Mouse (Mus musculus) ES-Bruce4 (cell line): ENCODE data around the gene Polm. TPM values are rescaled to one million over a fixed set of nuclear protein-coding genes. Genes with fewer than 3 reads are reported as not detected.

Source experiments
- H3K27ac ChIP-seq: 2 replicates; pipeline ENCODE4 v1.5.1; 2012; ENCODE audit warnings: low read length, inconsistent platforms; ENCODE audit not compliant: insufficient read depth
- H3K27me3 ChIP-seq: 2 replicates; pipeline ENCODE4 v1.6.1; 2012; ENCODE audit warnings: mild to moderate bottlenecking, low read length, inconsistent platforms; ENCODE audit not compliant: control insufficient read depth, poor library complexity, insufficient read depth, severe bottlenecking
- H3K36me3 ChIP-seq: 2 replicates; pipeline ENCODE4 v1.6.1; 2012; ENCODE audit warnings: inconsistent platforms, mild to moderate bottlenecking, low read length, moderate library complexity; ENCODE audit not compliant: control insufficient read depth, poor library complexity, insufficient read depth, severe bottlenecking
- H3K4me1 ChIP-seq: one replicate; pipeline ENCODE4 v1.8.1; 2011; ENCODE audit warnings: low read length; ENCODE audit not compliant: control insufficient read depth, insufficient read depth
- H3K4me3 ChIP-seq: 2 replicates; pipeline ENCODE4 v1.5.1; 2011; ENCODE audit warnings: low read depth, mild to moderate bottlenecking, low read length
- H3K9ac ChIP-seq: 2 replicates; pipeline ENCODE4 v1.6.1; 2012; ENCODE audit warnings: low read depth, mild to moderate bottlenecking, inconsistent platforms; ENCODE audit not compliant: poor library complexity, severe bottlenecking
- H3K9me3 ChIP-seq: replicated peaks from 2 replicates; pipeline ENCODE4 v1.6.1; 2012; ENCODE audit warnings: mild to moderate bottlenecking, low read length, inconsistent platforms; ENCODE audit not compliant: control insufficient read depth, poor library complexity, insufficient read depth, severe bottlenecking
- CTCF ChIP-seq: IDR thresholded peaks from one replicate; pipeline ENCODE4 v1.8.1; 2011; ENCODE audit warnings: low read depth, low read length
- EP300 ChIP-seq: IDR thresholded peaks from 2 replicates; pipeline ENCODE4 v1.6.1; 2011; ENCODE audit warnings: low read depth, low read length; ENCODE audit not compliant: insufficient read depth
- POLR2A ChIP-seq: IDR thresholded peaks from one replicate; pipeline ENCODE4 v1.8.1; 2011; ENCODE audit warnings: low read length; ENCODE audit not compliant: insufficient read depth
- polyA plus RNA-seq: library from polyadenylated mRNA; stranded (reverse); fragments of >200 nt; gene quantifications from 2 replicates; pipeline ENCODE4 v1.2.4, GENCODE M21; 2011; ENCODE audit warnings: low read depth; ENCODE audit not compliant: missing spikeins, insufficient read depth, insufficient read length

Gene Polm
- polyA plus RNA-seq, 1 experiment: 9.9 TPM

GRCm38 (mm10) chr11:5868324-5868723 is 30.5 kb upstream of the Polm start:
- Histone ChIP-seq H3K9me3 (no peaks in the 10 kb centered on the region), H3K4me3 (no peak overlapping the region), H3K27me3 (no peaks in the 10 kb centered on the region), H3K4me1 (no peaks in the 10 kb centered on the region), H3K27ac (no peak overlapping the region), H3K36me3 (peaks cover 18% of the 10 kb centered on the region), H3K9ac (no peak overlapping the region)
- TF ChIP-seq CTCF (no peak), POLR2A (no peak), EP300 (no peak)

DNA sequence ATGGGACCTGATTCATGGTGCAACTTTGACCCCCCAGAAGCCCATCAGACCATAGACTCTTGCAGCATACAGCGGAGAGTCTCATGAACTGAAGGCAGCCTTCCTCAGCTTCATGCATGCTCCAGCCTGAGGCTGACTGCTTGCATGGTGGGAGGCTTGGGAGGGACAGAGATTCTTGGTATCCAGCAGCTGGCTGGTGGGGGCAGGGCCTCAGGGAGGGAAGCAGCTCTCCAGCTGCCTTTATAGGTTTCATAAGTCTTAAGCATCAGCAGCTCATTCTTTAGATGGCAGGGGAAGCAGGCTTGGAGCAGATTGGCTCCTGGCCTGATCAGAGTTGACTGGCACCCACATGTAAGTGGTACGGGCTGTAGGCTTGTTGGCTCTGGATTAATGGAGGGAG is 29.4 kb upstream of the Polm start:
- Histone ChIP-seq H3K9ac (no peak overlapping the region), H3K36me3 (peaks cover 11% of the 10 kb centered on the region; the same call in 1 of the 2 replicates), H3K27me3 (no peaks in the 10 kb centered on the region; the same call in 1 of the 2 replicates), H3K4me1 (no peaks in the 10 kb centered on the region), H3K27ac (no peak overlapping the region), H3K9me3 (no peaks in the 10 kb centered on the region), H3K4me3 (no peak overlapping the region)
- TF ChIP-seq EP300 (no peak), POLR2A (no peak), CTCF (no peak)

GRCm38 (mm10) chr11:5862394-5863105 is 24.7 kb upstream of the Polm start:
- no peak overlapping the region for H3K9ac ChIP-seq
- H3K4me1 ChIP-seq: no peaks in the 10 kb centered on the region
- TF ChIP-seq EP300: no peak
- no peak for TF ChIP-seq CTCF
- TF ChIP-seq POLR2A: no peak
- peak overlapping the region; percentile 54 for H3K4me3 ChIP-seq
- no peaks in the 10 kb centered on the region for H3K36me3 ChIP-seq
- H3K9me3 ChIP-seq: peaks cover 4% of the 10 kb centered on the region; the same call in 1 of the 2 replicates
- H3K27ac ChIP-seq: no peak overlapping the region
- peaks cover 2% of the 10 kb centered on the region; the same call in 1 of the 2 replicates for H3K27me3 ChIP-seq

- Histone ChIP-seq H3K4me1 (no peaks in the 10 kb centered on the region), H3K27ac (no peak within 1 kb of the TSS), H3K9me3 (peaks cover 4% of the 10 kb centered on the region; the same call in 1 of the 2 replicates), H3K36me3 (no peaks in the 10 kb centered on the region), H3K9ac (peak within 1 kb of the TSS; percentile 45), H3K4me3 (peak within 1 kb of the TSS; percentile 54), H3K27me3 (peaks cover 2% of the 10 kb centered on the region; the same call in 1 of the 2 replicates)
- TF ChIP-seq EP300 (no peak), CTCF (no peak), POLR2A (no peak)
Measured at GRCm38 (mm10) chr11:5861678-5862393, 24.0 kb upstream of the Polm start, which contains the start of gene Aebp1. TSS of gene Aebp1 (plus strand) at chr11:5861947.

DNA sequence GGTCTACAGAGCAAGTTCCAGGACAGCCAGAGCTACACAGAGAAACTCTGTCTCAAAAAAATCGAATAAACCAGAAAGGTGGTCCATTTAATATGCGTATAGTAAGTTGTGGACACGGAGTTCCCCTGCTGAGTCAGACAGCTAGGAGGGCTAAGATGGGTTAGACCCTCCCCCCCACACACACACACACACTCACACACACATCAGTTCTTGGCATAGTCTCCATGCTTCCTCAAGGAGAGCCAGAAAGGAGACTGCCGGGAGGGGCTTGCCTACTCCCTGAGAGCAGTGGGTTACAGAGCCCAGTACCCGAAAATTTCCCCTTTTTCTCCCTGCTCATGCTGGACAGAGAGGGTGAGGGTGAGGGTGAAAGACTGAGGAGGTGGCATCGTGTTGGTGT is 22.8 kb upstream of the Polm start:
- Histone ChIP-seq H3K36me3 (no peaks in the 10 kb centered on the region), H3K27ac (no peak overlapping the region), H3K27me3 (peaks cover 2% of the 10 kb centered on the region; the same call in 1 of the 2 replicates), H3K9me3 (peaks cover 4% of the 10 kb centered on the region; the same call in 1 of the 2 replicates), H3K4me1 (no peaks in the 10 kb centered on the region), H3K4me3 (no peak overlapping the region), H3K9ac (no peak overlapping the region)
- no peak for TF ChIP-seq POLR2A
- TF ChIP-seq CTCF: no peak
- no peak for TF ChIP-seq EP300
